Mouse (Mus musculus): ENCODE measurements around the gene Ctxn2. TPM values are rescaled to one million over a fixed set of nuclear protein-coding genes. Genes with fewer than 3 reads are reported as not detected.

Gene Ctxn2
- polyA plus RNA-seq, 1 experiment: not detected

DNA sequence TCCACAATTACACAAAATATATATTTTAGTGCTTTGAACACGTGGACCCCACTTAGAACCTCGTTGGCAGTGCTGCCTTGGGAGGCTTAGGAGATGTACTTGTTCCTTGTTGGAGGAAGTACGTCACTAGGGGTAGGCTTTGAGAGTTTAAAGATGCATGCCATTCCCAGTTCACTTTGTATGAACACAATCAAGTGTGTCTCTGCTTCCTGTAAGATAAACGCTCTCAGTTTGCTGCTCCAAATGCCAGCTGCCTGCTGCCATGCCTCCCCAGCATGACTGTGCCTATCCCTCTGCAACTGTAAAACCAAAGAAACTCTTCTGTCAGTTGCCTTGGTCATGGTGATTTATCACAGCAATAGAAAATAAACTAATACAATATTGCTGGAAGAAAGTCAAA is 10.7 kb upstream of the Ctxn2 start:
- 22% methylated on average over 4 of the region's 4 CpGs for WGBS
- DNase-seq: no peak
- peaks cover 5% of the 10 kb centered on the region for H3K4me1 ChIP-seq (ENCODE audit: control insufficient read depth, insufficient read depth, low read length)
- TF ChIP-seq POLR2A (IDR thresholded peaks at IDR 0.05; ENCODE audit: borderline replicate concordance, extremely low read depth, low read depth, low read length) (no peak), CTCF (IDR thresholded peaks at IDR 0.05; ENCODE audit: insufficient read depth, low read length) (no peak)
- H3K4me3 ChIP-seq (replicated peaks; ENCODE audit: extremely low read depth, low read depth, low read length): no peak overlapping the region

DNA sequence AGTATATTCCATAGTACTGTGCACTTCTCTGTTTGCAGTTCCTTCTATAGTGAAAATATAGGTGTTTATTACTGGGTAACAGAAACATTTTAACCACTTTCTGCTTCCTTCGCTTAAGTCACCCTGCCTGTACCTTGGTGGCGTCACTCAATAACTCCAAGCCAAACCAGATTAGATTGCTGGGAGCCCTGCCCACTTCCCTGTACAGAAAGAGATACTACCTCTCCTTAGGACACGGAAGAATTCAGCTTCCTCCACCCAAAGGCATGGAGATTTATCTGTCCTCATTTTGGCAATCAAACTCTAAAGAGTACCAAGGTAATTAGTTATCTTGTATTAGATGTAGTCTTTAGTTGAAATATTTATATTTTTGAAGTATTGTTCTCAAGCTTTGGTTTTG is 9.7 kb upstream of the Ctxn2 start:
- 78% methylated on average over 3 of the region's 3 CpGs for WGBS
- no peak overlapping the region for H3K4me3 ChIP-seq (replicated peaks; ENCODE audit: extremely low read depth, low read depth, low read length)
- no peak for TF ChIP-seq POLR2A (IDR thresholded peaks at IDR 0.05; ENCODE audit: borderline replicate concordance, extremely low read depth, low read depth, low read length)
- no peak for TF ChIP-seq CTCF (IDR thresholded peaks at IDR 0.05; ENCODE audit: insufficient read depth, low read length)
- no peak for DNase-seq
- peaks cover 5% of the 10 kb centered on the region for H3K4me1 ChIP-seq (ENCODE audit: control insufficient read depth, insufficient read depth, low read length)

DNA sequence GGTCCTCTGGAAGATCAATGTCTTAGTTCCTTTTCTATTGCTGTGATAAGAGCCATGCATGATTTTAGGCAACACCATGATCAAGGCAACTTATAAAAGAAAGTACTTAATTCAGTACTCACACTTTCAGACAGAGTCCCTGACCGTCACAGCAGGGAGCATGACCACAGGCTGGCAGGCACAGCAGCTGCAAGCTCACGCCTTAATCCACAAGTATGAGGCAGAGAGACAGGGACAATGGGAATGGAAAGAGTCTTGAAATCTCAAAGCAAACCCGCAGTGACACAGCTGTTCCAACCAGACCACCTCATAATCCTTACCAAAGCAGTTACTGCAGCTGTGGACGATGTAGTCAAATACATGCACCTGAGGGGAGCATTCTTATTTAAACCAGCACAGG is 2.4 kb upstream of the Ctxn2 start:
- no peaks in the 10 kb centered on the region for H3K4me1 ChIP-seq (ENCODE audit: control insufficient read depth, insufficient read depth, low read length)
- TF ChIP-seq POLR2A (IDR thresholded peaks at IDR 0.05; ENCODE audit: borderline replicate concordance, extremely low read depth, low read depth, low read length) (no peak), CTCF (IDR thresholded peaks at IDR 0.05; ENCODE audit: insufficient read depth, low read length) (no peak)
- DNase-seq: no peak
- 35% methylated on average over 4 of the region's 4 CpGs for WGBS
- no peak overlapping the region for H3K4me3 ChIP-seq (replicated peaks; ENCODE audit: extremely low read depth, low read depth, low read length)

DNA sequence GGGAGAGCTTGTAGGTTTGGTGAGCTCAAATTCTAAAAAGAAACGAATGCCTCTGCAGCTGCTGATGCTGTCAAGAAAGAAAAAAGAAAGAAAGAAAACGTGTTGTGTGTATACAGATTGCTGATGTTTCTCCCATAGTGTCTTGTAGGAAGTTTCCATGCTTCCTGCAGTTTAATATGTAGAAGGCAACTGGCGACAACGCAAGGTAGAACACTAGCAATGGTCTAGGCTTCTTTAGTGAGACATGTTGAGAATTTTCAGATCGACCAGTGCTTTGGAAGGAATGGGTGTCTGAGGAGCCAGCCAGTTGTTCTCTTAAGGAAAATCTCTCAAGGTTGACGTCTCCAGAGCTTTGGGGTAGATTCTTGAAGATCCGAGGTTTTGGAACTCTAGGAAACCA is 354 bp downstream of the Ctxn2 start:
- Histone ChIP-seq H3K4me1 (ENCODE audit: control insufficient read depth, insufficient read depth, low read length) (no peaks in the 10 kb centered on the region), H3K4me3 (replicated peaks; ENCODE audit: extremely low read depth, low read depth, low read length) (no peak overlapping the region)
- WGBS: 26% methylated on average over 7 of the region's 7 CpGs
- no peak for DNase-seq
- TF ChIP-seq POLR2A (IDR thresholded peaks at IDR 0.05; ENCODE audit: borderline replicate concordance, extremely low read depth, low read depth, low read length) (no peak), CTCF (IDR thresholded peaks at IDR 0.05; ENCODE audit: insufficient read depth, low read length) (no peak)

DNA sequence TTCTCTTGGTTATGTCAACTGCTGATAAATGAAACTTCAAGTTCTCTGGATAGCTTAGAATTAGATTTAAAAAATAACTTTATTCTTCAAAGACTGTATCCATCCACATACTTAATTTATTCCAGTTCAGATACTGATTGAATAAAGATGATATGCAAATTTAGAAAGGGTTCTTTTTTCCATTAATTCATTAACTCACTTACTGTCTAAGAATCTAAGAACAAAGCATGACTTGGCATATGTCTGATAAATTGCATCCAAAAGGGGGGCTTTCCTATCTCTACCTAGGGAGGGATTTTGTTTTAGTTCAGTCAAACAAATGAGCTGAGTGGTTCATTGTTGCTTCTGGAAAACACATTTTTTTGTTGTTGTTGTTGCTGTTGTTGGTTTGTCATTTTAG is 5.8 kb downstream of the Ctxn2 start:
- TF ChIP-seq CTCF (IDR thresholded peaks at IDR 0.05; ENCODE audit: insufficient read depth, low read length) (no peak), POLR2A (IDR thresholded peaks at IDR 0.05; ENCODE audit: borderline replicate concordance, extremely low read depth, low read depth, low read length) (no peak)
- Histone ChIP-seq H3K4me1 (ENCODE audit: control insufficient read depth, insufficient read depth, low read length) (no peaks in the 10 kb centered on the region), H3K4me3 (replicated peaks; ENCODE audit: extremely low read depth, low read depth, low read length) (no peak overlapping the region)
- DNase-seq: no peak

DNA sequence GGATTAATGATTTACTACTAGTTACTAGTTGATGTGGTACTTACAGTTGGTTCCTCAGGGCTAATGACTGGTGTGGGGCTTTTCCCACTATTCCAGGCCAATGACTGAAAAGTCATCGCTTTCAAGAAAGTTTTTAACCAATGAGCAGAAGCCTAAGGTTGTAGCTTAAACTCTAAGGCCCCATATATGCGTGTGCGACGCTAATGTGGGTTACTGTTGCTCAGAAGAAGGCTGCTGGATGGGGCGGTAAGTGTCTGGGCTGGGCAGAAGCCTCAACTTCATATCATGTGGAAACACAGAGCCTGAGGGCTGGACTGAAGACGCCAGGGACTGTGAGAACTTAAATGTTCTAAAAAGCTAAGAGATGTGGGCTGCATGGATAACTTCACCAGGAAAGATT is 15.9 kb downstream of the Ctxn2 start, which contains the start of gene Slc12a1:
TSS of gene Slc12a1 (plus strand) at position 118 of the 400 bp plus-strand sequence.
- WGBS: 91% methylated on average over 6 of the region's 6 CpGs
- no peak for TF ChIP-seq CTCF (IDR thresholded peaks at IDR 0.05; ENCODE audit: insufficient read depth, low read length)
- no peak for TF ChIP-seq POLR2A (IDR thresholded peaks at IDR 0.05; ENCODE audit: borderline replicate concordance, extremely low read depth, low read depth, low read length)
- no peak for DNase-seq
- no peaks in the 10 kb centered on the region for H3K4me1 ChIP-seq (ENCODE audit: control insufficient read depth, insufficient read depth, low read length)
- no peak within 1 kb of the TSS for H3K4me3 ChIP-seq (replicated peaks; ENCODE audit: extremely low read depth, low read depth, low read length)

DNA sequence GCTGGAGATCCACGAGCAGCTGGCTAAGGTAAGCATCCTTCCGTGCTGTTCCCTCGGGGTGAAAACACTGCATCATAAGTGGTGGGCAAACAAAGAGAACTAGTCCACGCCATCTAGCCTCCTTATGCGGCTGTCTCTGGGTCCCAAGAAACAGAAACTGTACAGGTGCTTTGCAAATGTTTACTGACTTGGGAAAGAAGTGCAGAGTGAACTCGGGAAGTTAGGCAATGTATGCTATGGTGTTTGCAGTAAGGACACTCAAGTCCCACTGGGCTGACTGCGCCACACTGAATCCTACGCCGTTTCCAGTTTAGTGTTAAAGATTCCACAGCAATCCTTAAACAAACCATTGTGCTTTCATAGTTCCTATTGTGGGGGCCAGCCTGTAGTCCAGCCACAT is 17.8 kb downstream of the Ctxn2 start:
- TF ChIP-seq CTCF (IDR thresholded peaks at IDR 0.05; ENCODE audit: insufficient read depth, low read length) (no peak), POLR2A (IDR thresholded peaks at IDR 0.05; ENCODE audit: borderline replicate concordance, extremely low read depth, low read depth, low read length) (no peak)
- no peaks in the 10 kb centered on the region for H3K4me1 ChIP-seq (ENCODE audit: control insufficient read depth, insufficient read depth, low read length)
- DNase-seq: peak; percentile 16
- WGBS: 69% methylated on average over 9 of the region's 9 CpGs
- H3K4me3 ChIP-seq (replicated peaks; ENCODE audit: extremely low read depth, low read depth, low read length): no peak overlapping the region

DNA sequence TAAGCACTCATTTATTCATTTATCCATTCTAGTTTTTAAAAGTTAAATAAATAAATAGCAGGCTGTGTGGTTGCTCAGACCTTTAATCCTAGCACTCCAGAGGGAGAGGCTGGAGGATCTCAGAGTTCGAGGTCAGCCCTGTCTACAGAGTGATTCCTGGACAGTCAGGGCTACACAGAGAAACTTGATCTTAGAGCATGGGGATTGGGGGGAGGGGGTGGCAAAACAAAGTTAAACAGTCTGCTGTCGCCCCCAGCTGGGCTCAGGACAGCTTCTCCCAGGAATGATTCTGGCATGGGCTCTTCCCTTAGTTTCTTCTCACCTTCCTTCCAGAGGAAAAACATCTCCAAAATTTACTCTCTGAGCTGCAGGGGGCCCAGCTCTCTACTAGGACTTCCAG is 19.0 kb downstream of the Ctxn2 start:
- Histone ChIP-seq H3K4me3 (replicated peaks; ENCODE audit: extremely low read depth, low read depth, low read length) (no peak overlapping the region), H3K4me1 (ENCODE audit: control insufficient read depth, insufficient read depth, low read length) (no peaks in the 10 kb centered on the region)
- TF ChIP-seq CTCF (IDR thresholded peaks at IDR 0.05; ENCODE audit: insufficient read depth, low read length) (no peak), POLR2A (IDR thresholded peaks at IDR 0.05; ENCODE audit: borderline replicate concordance, extremely low read depth, low read depth, low read length) (no peak)
- no peak for DNase-seq
- WGBS: 20% methylated on average over 2 of the region's 2 CpGs

DNA sequence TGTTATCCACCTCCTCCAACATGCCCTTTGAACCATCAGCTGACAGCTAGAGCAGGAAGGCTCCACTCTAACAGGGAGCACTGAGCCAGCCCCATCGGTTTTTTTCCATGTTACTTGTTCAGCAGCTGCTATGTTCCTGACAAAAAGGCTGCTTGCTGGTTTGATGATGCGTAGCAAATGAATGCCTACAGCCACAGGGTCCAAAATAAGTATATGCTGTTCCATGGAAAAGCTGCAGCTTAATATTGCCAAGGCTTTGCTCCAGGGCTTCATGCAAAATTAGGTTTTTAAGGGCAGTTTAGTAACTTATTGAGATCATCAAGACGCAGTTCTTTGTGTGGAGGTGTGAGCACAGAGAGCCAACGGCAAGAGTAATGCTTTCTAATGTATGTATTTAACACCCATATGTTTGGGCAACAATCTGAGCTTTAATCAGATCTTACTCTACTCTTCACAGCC is 25.5 kb downstream of the Ctxn2 start:
- H3K4me3 ChIP-seq (replicated peaks; ENCODE audit: extremely low read depth, low read depth, low read length): no peak overlapping the region
- 77% methylated on average over 4 of the region's 4 CpGs for WGBS
- no peaks in the 10 kb centered on the region for H3K4me1 ChIP-seq (ENCODE audit: control insufficient read depth, insufficient read depth, low read length)
- TF ChIP-seq POLR2A (IDR thresholded peaks at IDR 0.05; ENCODE audit: borderline replicate concordance, extremely low read depth, low read depth, low read length) (no peak), CTCF (IDR thresholded peaks at IDR 0.05; ENCODE audit: insufficient read depth, low read length) (no peak)
- no peak for DNase-seq

DNA sequence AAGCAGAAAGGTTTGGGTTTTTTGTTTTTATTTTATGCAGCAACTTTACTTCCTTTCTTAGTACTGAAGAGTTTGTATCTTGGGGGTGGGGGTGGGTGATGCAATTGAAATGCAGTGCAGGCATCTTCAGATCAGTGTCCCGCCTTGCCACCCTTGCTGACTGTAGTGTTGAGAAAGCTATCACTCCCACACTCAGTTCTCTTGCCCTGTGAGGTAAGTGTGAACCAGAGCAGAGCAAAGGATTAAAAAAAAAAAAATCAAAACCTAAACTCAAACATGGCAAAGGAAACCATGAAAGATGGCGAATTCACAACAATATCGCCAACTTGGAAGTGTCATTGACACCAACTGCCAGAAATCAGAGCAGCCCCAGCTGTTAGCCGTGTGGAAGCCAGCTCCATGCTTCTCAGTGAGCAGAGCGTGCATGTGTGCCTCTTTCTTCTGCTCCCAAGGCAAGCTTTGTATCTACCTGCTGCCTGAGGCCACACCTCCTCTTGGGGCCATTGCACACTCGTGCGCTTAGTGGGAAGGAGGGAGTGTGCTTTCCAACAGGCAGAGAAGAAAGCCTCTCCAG is 41.8 kb downstream of the Ctxn2 start:
- TF ChIP-seq POLR2A (IDR thresholded peaks at IDR 0.05; ENCODE audit: borderline replicate concordance, extremely low read depth, low read depth, low read length) (no peak), CTCF (IDR thresholded peaks at IDR 0.05; ENCODE audit: insufficient read depth, low read length) (no peak)
- H3K4me1 ChIP-seq (ENCODE audit: control insufficient read depth, insufficient read depth, low read length): no peaks in the 10 kb centered on the region
- DNase-seq: no peak
- 73% methylated on average over 7 of the region's 7 CpGs for whole genome bisulfite sequencing
- H3K4me3 ChIP-seq (replicated peaks; ENCODE audit: extremely low read depth, low read depth, low read length): no peak overlapping the region
